Mouse (Mus musculus) erythroblast, adult 5-6 weeks (primary cell): Measurements from ENCODE around the gene Dag1. TPM values are rescaled to one million over a fixed set of nuclear protein-coding genes. Genes with fewer than 3 reads are reported as not detected.
A peak's percentile ranks its signal among the peaks of the same experiment; 100 is the strongest.
"Not testable (repeated sequence)": the region's sequence is repeated elsewhere in the genome, so short reads cannot be mapped to it uniquely, and the experiment has no call there.

Source experiments
- ATAC-seq: replicated peaks from 2 replicates; pipeline ENCODE4 v1.8.0; 2016; ENCODE audit warnings: moderate number of reproducible peaks, mild to moderate bottlenecking, moderate TSS enrichment, inconsistent platforms; ENCODE audit not compliant: poor library complexity, low FRiP score, severe bottlenecking
- total RNA-seq, 2 experiments: library from RNA; stranded (forward) in 1 of 2; stranded (reverse) in 1 of 2; fragments of 150-400 nt in 1 of 2; fragments of 200-764, 138-1000 nt in 1 of 2; gene quantifications; 2 replicates each; pipeline versions ENCODE4 v1.2.3 to v1.2.4; 2015 to 2017; ENCODE audit warnings: low replicate concordance in 2 of 2

Gene Dag1
- total RNA-seq, 2 experiments from 2014 or later = 1.7 TPM

GRCm38 (mm10) chr9:108196222-108196621 lies 67.5 kb downstream of the Dag1 start:
- ATAC-seq = not testable (repeated sequence)

GRCm38 (mm10) chr9:108189787-108190679 lies 73.7 kb downstream of the Dag1 start, which contains the start of gene Bsn:
Bsn (minus strand) TSS chr9:108190384.
- ATAC-seq = no peak

GRCm38 (mm10) chr9:108189488-108189786 lies 74.3 kb downstream of the Dag1 start:
- no peak for ATAC-seq

GRCm38 (mm10) chr9:108189023-108189422 lies 74.7 kb downstream of the Dag1 start:
- no peak for ATAC-seq

GRCm38 (mm10) chr9:108188511-108188910 lies 75.2 kb downstream of the Dag1 start:
- no peak for ATAC-seq

GRCm38 (mm10) chr9:108187616-108188015 lies 76.1 kb downstream of the Dag1 start:
- no peak for ATAC-seq

GRCm38 (mm10) chr9:108185786-108186185 lies 78.0 kb downstream of the Dag1 start:
- ATAC-seq = no peak

- ATAC-seq = no peak
These were observed 80.2 kb downstream of the Dag1 start for GRCm38 (mm10) chr9:108183531-108183994.

- no peak for ATAC-seq
These were observed 80.8 kb downstream of the Dag1 start for GRCm38 (mm10) chr9:108182806-108183506.

GRCm38 (mm10) chr9:108178391-108178790 lies 85.4 kb downstream of the Dag1 start:
- ATAC-seq = no peak

- ATAC-seq = no peak
These were observed 88.5 kb downstream of the Dag1 start for GRCm38 (mm10) chr9:108175116-108175838.

- ATAC-seq = 0 out of 2 replicates have a peak, but pooled peaks have one; percentile 22
These were observed 90.9 kb downstream of the Dag1 start for GRCm38 (mm10) chr9:108172777-108173350.

GRCm38 (mm10) chr9:108169751-108170150 lies 94.0 kb downstream of the Dag1 start:
- no peak for ATAC-seq

GRCm38 (mm10) chr9:108165143-108165542 lies 98.6 kb downstream of the Dag1 start:
- no peak for ATAC-seq

- no peak for ATAC-seq
These were observed 100.0 kb downstream of the Dag1 start for GRCm38 (mm10) chr9:108163646-108164284.

- no peak for ATAC-seq
These were observed 105.9 kb downstream of the Dag1 start for GRCm38 (mm10) chr9:108157891-108158290.

GRCm38 (mm10) chr9:108157451-108157850 lies 106.3 kb downstream of the Dag1 start:
- no peak for ATAC-seq

GRCm38 (mm10) chr9:108156786-108157185 lies 107.0 kb downstream of the Dag1 start:
- ATAC-seq = no peak

- ATAC-seq = no peak
These were observed 108.9 kb downstream of the Dag1 start for GRCm38 (mm10) chr9:108154814-108155213.
